Mouse (Mus musculus) hindbrain, postnatal 0 days (tissue): ENCODE results near the gene Cyp26a1. TPM values are rescaled to one million over a fixed set of nuclear protein-coding genes. Genes with fewer than 3 reads are reported as not detected.

Experiments used
- ATAC-seq: fragments of 200-750 bp; cut with Nextera tagmentation; 2 replicates; pipeline ENCODE4 v1.8.0; 2017; ENCODE audit warnings: mild to moderate bottlenecking, moderate TSS enrichment, moderate library complexity
- DNase-seq: peaks from one replicate; pipeline ENCODE4 v3.0.0-alpha.2; 2015; ENCODE audit warnings: low spot score
- H3K27ac ChIP-seq: fragments of 300-500 bp; sonication (generic); 2 replicates; pipeline ENCODE4 v1.5.1; 2014; ENCODE audit warnings: mild to moderate bottlenecking
- H3K27me3 ChIP-seq: fragments of 300-500 bp; sonication (generic); 2 replicates; pipeline ENCODE4 v1.6.1; 2014; ENCODE audit warnings: low read length, mixed read lengths; ENCODE audit not compliant: insufficient read depth
- H3K36me3 ChIP-seq: fragments of 300-500 bp; sonication (generic); 2 replicates; pipeline ENCODE4 v1.6.1; 2014; ENCODE audit warnings: low read length, mixed read lengths; ENCODE audit not compliant: insufficient read depth
- H3K4me1 ChIP-seq: fragments of 300-500 bp; sonication (generic); 2 replicates; pipeline ENCODE4 v1.6.1; 2014; ENCODE audit warnings: antibody characterized with exemption, low read length, mixed read lengths; ENCODE audit not compliant: insufficient read depth
- H3K4me2 ChIP-seq: fragments of 300-500 bp; sonication (generic); 2 replicates; pipeline ENCODE4 v1.6.1; 2014; ENCODE audit warnings: low read depth, mild to moderate bottlenecking, low read length, moderate library complexity, mixed read lengths
- H3K4me3 ChIP-seq: fragments of 300-500 bp; sonication (generic); 2 replicates; pipeline ENCODE4 v1.5.1; 2014; ENCODE audit warnings: low read length
- H3K9ac ChIP-seq: fragments of 300-500 bp; sonication (generic); replicated peaks from 2 replicates; pipeline ENCODE4 v1.6.1; 2014; ENCODE audit warnings: mild to moderate bottlenecking, low read length, moderate library complexity, mixed read lengths
- H3K9me3 ChIP-seq: fragments of 300-500 bp; sonication (generic); 2 replicates; pipeline ENCODE4 v1.6.1; 2016; ENCODE audit warnings: low read length, mixed read lengths
- CTCF ChIP-seq: IDR thresholded peaks from 2 replicates; pipeline ENCODE4 v1.5.1; 2016; ENCODE audit warnings: antibody characterized with exemption, control low read depth, low read depth
- WGBS: fragments of 180-500 bp; shearing (Covaris S2); extraction: QIAGEN DNeasy Blood & Tissue Kit; methylation state at CpG from one replicate; pipeline ENCODE4 v1.1.7; 2014; 5-methylcytosine and 5-hydroxymethylcytosine counted together
- polyA plus RNA-seq: library from polyadenylated mRNA; unstranded; fragments of >200 nt; fragmentation: Nextera tagmentation; extraction: Ambion mirVana; gene quantifications from 2 replicates; pipeline ENCODE4 v1.2.1, GENCODE M21; 2015
- total RNA-seq: library from RNA; depleted of rRNA; stranded (reverse); fragments of >200 nt; gene quantifications from 2 replicates; pipeline ENCODE4 v1.2.3, GENCODE M21; 2014

Cyp26a1 gene
- total and polyA plus RNA-seq, 2 experiments from 2014 or later = not detected

GRCm38 (mm10) chr19:37705722-37706121 lies 8.1 kb downstream of the Cyp26a1 start:
- Histone ChIP-seq H3K4me3 (no peak overlapping the region), H3K9ac (no peak overlapping the region), H3K36me3 (no peaks in the 10 kb centered on the region), H3K9me3 (no peaks in the 10 kb centered on the region), H3K27ac (no peak overlapping the region), H3K27me3 (peaks cover 22% of the 10 kb centered on the region), H3K4me1 (no peaks in the 10 kb centered on the region), H3K4me2 (no peak overlapping the region)
- TF ChIP-seq CTCF = no peak
- WGBS = 89% methylated on average over 5 of the region's 5 CpGs
- ATAC-seq (no peak), DNase-seq (no peak)

DNA sequence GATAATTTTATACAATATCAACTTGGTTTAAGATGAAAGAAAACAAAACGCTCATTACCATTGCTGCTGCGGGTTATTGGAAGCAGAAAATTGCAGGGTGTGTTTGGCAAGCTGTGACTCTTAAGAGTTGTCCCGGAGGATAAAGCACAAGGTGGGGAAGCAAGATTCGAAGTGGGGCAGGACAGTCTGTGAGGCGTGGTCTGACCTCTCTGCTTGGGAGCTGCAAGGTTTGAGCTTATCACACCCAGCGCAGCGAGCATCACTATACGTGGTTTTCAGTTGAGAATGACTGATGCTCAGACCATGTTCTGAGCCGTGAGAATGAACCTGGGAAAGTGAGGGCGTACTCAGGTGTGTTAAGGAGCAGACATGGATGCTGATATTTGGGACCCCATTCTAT lies 17.1 kb downstream of the Cyp26a1 start:
- TF ChIP-seq CTCF = no peak
- Histone ChIP-seq H3K4me3 (no peak overlapping the region), H3K27ac (no peak overlapping the region), H3K9me3 (no peaks in the 10 kb centered on the region), H3K4me2 (no peak overlapping the region), H3K36me3 (no peaks in the 10 kb centered on the region), H3K9ac (no peak overlapping the region), H3K4me1 (no peaks in the 10 kb centered on the region), H3K27me3 (no peaks in the 10 kb centered on the region)
- ATAC-seq (no peak), DNase-seq (no peak)
- WGBS = 77% methylated on average over 10 of the region's 10 CpGs

- no peaks in the 10 kb centered on the region for H3K36me3 ChIP-seq
- H3K4me2 ChIP-seq = no peak overlapping the region
- H3K27ac ChIP-seq = no peak overlapping the region
- no peak for ATAC-seq
- H3K9me3 ChIP-seq = no peaks in the 10 kb centered on the region
- no peaks in the 10 kb centered on the region for H3K27me3 ChIP-seq
- no peak overlapping the region for H3K9ac ChIP-seq
- H3K4me1 ChIP-seq = no peaks in the 10 kb centered on the region
- no peak for DNase-seq
- WGBS = 70% methylated on average over 1 of the region's 1 CpGs
- no peak for TF ChIP-seq CTCF
- H3K4me3 ChIP-seq = no peak overlapping the region
These were observed 18.4 kb downstream of the Cyp26a1 start for GRCm38 (mm10) chr19:37715980-37716379.

DNA sequence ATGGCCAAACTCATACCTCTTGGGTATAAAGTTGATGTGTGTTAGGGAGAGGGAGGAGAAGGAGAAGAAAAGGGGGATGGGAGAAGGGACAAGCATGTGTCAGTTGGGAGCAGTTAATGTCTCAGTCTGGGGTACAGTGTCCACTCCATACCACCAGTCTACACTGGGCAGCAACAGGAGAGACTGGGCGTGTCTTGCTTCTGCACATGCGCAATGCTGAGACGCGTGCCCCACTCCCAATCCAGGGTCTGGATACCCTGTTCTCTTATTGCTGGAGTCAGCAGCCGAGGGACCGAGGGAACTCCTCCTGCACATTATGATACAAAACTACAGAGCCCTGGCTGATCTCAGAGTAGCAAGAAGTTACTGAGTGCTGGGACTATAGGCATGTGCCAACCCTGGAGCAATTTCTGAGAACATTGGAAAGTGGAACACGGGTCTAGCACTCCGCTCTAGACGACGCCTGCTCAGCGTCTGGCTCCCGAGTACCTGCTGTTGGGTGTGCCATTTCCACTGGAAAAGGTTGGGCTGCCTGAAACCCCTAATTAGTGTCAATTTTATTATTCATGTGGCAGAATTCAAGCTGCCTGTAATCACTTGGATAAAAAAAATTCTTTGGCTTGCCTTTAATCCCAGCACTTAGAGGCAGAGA lies 19.1 kb downstream of the Cyp26a1 start:
- Histone ChIP-seq H3K27me3 (no peaks in the 10 kb centered on the region), H3K36me3 (no peaks in the 10 kb centered on the region), H3K4me1 (no peaks in the 10 kb centered on the region), H3K4me2 (no peak overlapping the region), H3K9ac (no peak overlapping the region), H3K4me3 (no peak overlapping the region), H3K27ac (no peak overlapping the region), H3K9me3 (no peaks in the 10 kb centered on the region)
- WGBS = 89% methylated on average over 12 of the region's 12 CpGs
- ATAC-seq (no peak), DNase-seq (no peak)
- no peak for TF ChIP-seq CTCF

DNA sequence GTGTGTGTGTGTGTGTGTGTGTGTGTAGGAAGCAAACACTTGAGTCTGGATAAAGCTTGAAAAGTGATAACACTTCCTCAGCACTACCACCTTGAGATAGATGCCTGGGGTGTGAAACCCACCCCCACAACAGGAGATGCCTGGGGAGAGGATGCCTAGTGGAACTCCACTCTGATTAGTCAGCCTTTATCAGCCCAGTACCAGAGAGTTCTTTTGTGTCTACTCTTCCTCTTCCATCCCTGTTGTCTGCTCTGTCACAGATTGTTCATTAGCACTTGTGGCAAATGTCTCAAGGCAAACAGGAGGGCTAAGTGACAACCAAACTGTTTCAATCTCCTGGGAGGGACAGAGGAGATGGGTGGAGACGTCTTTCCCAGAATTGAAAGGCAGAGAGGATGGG lies 21.6 kb downstream of the Cyp26a1 start:
- Histone ChIP-seq H3K9ac (no peak overlapping the region), H3K9me3 (no peaks in the 10 kb centered on the region), H3K4me1 (no peaks in the 10 kb centered on the region), H3K4me3 (no peak overlapping the region), H3K4me2 (no peak overlapping the region), H3K36me3 (no peaks in the 10 kb centered on the region), H3K27me3 (no peaks in the 10 kb centered on the region), H3K27ac (no peak overlapping the region)
- no peak for ATAC-seq
- WGBS = 36% methylated on average over 1 of the region's 1 CpGs
- no peak for TF ChIP-seq CTCF
- no peak for DNase-seq

DNA sequence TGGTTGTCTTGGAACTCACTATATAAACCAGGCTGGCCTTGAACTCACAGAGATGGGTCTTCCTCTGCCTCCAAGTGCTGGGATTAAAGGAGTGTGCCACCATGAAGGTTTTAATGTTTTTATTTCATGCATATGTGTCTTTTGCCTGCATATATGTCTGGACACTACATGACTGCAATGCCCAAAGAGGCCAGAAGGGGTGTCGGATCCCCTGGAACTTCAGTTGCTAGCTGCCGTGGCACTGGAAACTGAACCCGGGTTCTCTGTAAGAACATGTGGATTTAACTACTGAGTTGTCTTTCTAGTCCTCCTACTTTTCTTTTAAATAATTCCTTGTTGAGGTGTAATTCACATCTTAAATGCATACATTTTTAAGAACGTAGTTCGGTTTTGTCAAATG lies 27.0 kb downstream of the Cyp26a1 start:
- ATAC-seq (no peak), DNase-seq (no peak)
- Histone ChIP-seq H3K4me3 (no peak overlapping the region), H3K4me2 (no peak overlapping the region), H3K27me3 (no peaks in the 10 kb centered on the region), H3K9me3 (no peaks in the 10 kb centered on the region), H3K9ac (no peak overlapping the region), H3K4me1 (no peaks in the 10 kb centered on the region), H3K27ac (no peak overlapping the region), H3K36me3 (no peaks in the 10 kb centered on the region)
- TF ChIP-seq CTCF = no peak
- 96% methylated on average over 5 of the region's 5 CpGs for WGBS

DNA sequence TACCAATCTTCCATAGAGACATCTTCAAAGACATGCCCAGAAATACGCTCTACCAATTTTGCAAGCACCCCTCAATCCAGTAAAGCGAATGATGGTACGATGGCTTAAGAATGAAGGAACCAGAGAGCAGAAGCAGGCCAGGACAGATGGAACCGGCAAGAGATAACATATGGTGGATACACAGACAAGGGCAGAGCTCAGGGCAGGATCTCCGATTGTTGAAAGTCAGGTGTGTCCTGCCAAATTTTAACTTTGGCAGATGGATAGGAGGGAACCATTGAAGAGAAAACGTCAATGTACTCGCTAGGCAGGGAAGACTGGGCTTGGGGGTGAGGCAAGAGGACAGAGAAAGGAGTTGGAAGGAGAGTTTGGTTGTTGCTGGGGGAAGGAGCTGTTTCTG lies 29.0 kb downstream of the Cyp26a1 start:
- Histone ChIP-seq H3K9me3 (no peaks in the 10 kb centered on the region), H3K27me3 (no peaks in the 10 kb centered on the region), H3K4me2 (no peak overlapping the region), H3K27ac (no peak overlapping the region), H3K36me3 (no peaks in the 10 kb centered on the region), H3K4me1 (no peaks in the 10 kb centered on the region), H3K9ac (no peak overlapping the region), H3K4me3 (no peak overlapping the region)
- no peak for DNase-seq
- WGBS = 80% methylated on average over 7 of the region's 7 CpGs
- no peak for ATAC-seq
- no peak for TF ChIP-seq CTCF
